ENCODE assay signal across 20 mouse cellular contexts in the genomic region with DNA sequence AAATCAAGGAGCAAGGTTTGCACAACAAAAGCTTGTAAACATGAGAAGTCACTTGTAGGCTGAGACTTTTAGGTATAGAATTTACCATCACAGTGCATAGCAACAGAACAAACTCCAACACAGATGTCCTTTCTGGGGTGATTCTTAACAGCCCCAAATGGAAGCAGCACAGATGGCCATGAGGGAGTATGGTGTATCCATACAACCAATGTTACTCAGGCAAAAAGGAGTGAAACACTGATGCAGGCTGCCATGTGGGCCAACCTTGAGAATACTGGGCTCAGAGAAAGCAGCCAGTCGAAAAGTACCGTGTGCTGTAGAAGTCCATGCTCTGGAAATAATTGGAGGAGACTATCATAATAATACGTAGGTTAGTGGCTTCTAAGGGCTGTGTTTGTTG.
"Had no signal": no experiment of that assay in that cellular context is flagged by ENCODE, and none has a peak within 500 bp of the region (broad histone marks: within the 10 kb centered on the region; RNA-seq: fewer than 3 reads in every experiment).

No protein-coding gene starts in this region.

- H3K9me3 ChIP-seq: limb, embryonic 15.5 days; midbrain, embryonic 15.5 days; neural tube, embryonic 12.5 days; neural tube, embryonic 15.5 days had no signal

- H3K27me3 ChIP-seq: limb, embryonic 15.5 days; midbrain, embryonic 12.5 days; midbrain, embryonic 15.5 days; neural tube, embryonic 12.5 days; neural tube, embryonic 15.5 days had no signal

- H3K9ac ChIP-seq: limb, embryonic 12.5 days; limb, embryonic 15.5 days; liver, embryonic 14.5 days; liver, postnatal 0 days; lung, embryonic 14.5 days; midbrain, embryonic 12.5 days; midbrain, embryonic 15.5 days; neural tube, embryonic 12.5 days; neural tube, embryonic 15.5 days had no signal

- DNase-seq: kidney, adult 9 months; kidney, postnatal 14 days; kidney, postnatal 4 days; left cerebral cortex, postnatal 4 days; liver, postnatal 0 days; lung, embryonic 14.5 days; thymus, adult 2 months; thymus, postnatal 14 days; thymus, postnatal 4 days had no signal

- H3K4me3 ChIP-seq: limb, embryonic 12.5 days; limb, embryonic 15.5 days; midbrain, embryonic 12.5 days; midbrain, embryonic 15.5 days; neural tube, embryonic 12.5 days; neural tube, embryonic 15.5 days had no signal

- H3K27ac ChIP-seq: limb, embryonic 12.5 days; limb, embryonic 15.5 days; liver, embryonic 14.5 days; macrophage; midbrain, embryonic 12.5 days; midbrain, embryonic 15.5 days; neural tube, embryonic 12.5 days; neural tube, embryonic 15.5 days; stomach, postnatal 0 days had no signal

- H3K4me1 ChIP-seq: limb, embryonic 12.5 days; limb, embryonic 15.5 days; midbrain, embryonic 12.5 days; midbrain, embryonic 15.5 days; neural tube, embryonic 12.5 days; neural tube, embryonic 15.5 days had no signal

- H3K4me2 ChIP-seq: limb, embryonic 12.5 days; limb, embryonic 15.5 days; liver, embryonic 11.5 days; lung, embryonic 14.5 days; midbrain, embryonic 12.5 days; midbrain, embryonic 15.5 days; neural tube, embryonic 12.5 days; neural tube, embryonic 15.5 days had no signal

- H3K36me3 ChIP-seq: limb, embryonic 12.5 days; limb, embryonic 15.5 days; midbrain, embryonic 12.5 days; midbrain, embryonic 15.5 days; neural tube, embryonic 12.5 days; neural tube, embryonic 15.5 days had no signal

- ATAC-seq: liver, postnatal 0 days; lung, postnatal 0 days; midbrain, embryonic 15.5 days had no signal
